Mouse (Mus musculus): ENCODE data around the gene Lmx1b.

- TF ChIP-seq CTCF (IDR thresholded peaks at IDR 0.05; ENCODE audit: low read depth, low read length) (peak; percentile 50; the same call in 1 of the 2 replicates), POLR2A (IDR thresholded peaks at IDR 0.05; ENCODE audit: borderline replicate concordance, low read depth, low read length) (no peak)
Observed at GRCm38 (mm10) chr2:33652517-33653198, 12.3 kb upstream of the Lmx1b start.

All from bone marrow macrophage, adult 2 months (primary cell).